Mouse (Mus musculus) stomach, postnatal 0 days (tissue): ENCODE data around the gene Tor1aip1. TPM values are rescaled to one million over a fixed set of nuclear protein-coding genes. Genes with fewer than 3 reads are reported as not detected.

Source experiments
- ATAC-seq: fragments of 200-750 bp; cut with Nextera tagmentation; 2 replicates; pipeline ENCODE4 v1.8.0; 2017; ENCODE audit not compliant: low FRiP score, low TSS enrichment
- DNase-seq: peaks from one replicate; pipeline ENCODE4 v3.0.0-alpha.2; 2016; ENCODE audit warnings: low spot score
- H3K27ac ChIP-seq: fragments of 300-500 bp; sonication (generic); replicated peaks from 2 replicates; pipeline ENCODE4 v1.5.1; 2014; ENCODE audit warnings: mild to moderate bottlenecking, control low read depth
- H3K27me3 ChIP-seq: fragments of 300-500 bp; sonication (generic); 2 replicates; pipeline ENCODE4 v1.6.1; 2014; ENCODE audit warnings: low read length; ENCODE audit not compliant: control insufficient read depth, insufficient read depth
- H3K36me3 ChIP-seq: fragments of 300-500 bp; sonication (generic); 2 replicates; pipeline ENCODE4 v1.6.1; 2014; ENCODE audit warnings: low read length, mixed read lengths; ENCODE audit not compliant: control insufficient read depth, insufficient read depth
- H3K4me1 ChIP-seq: fragments of 300-500 bp; sonication (generic); replicated peaks from 2 replicates; pipeline ENCODE4 v1.6.1; 2014; ENCODE audit warnings: antibody characterized with exemption; ENCODE audit not compliant: control insufficient read depth, insufficient read depth
- H3K4me2 ChIP-seq: fragments of 300-500 bp; sonication (generic); replicated peaks from 2 replicates; pipeline ENCODE4 v1.6.1; 2014; ENCODE audit warnings: low read depth, mild to moderate bottlenecking, control low read depth, moderate library complexity
- H3K4me3 ChIP-seq: fragments of 300-500 bp; sonication (generic); 2 replicates; pipeline ENCODE4 v1.5.1; 2014; ENCODE audit warnings: low read depth, low read length, control low read depth
- H3K9ac ChIP-seq: fragments of 300-500 bp; sonication (generic); 2 replicates; pipeline ENCODE4 v1.6.1; 2014; ENCODE audit warnings: mild to moderate bottlenecking, low read length, control low read depth, mixed read lengths
- H3K9me3 ChIP-seq: fragments of 300-500 bp; sonication (generic); 2 replicates; pipeline ENCODE4 v1.6.1; 2016; ENCODE audit warnings: low read length; ENCODE audit not compliant: control insufficient read depth
- CTCF ChIP-seq: IDR thresholded peaks from 2 replicates; pipeline ENCODE4 v1.5.1; 2016; ENCODE audit warnings: antibody characterized with exemption, low read depth, mild to moderate bottlenecking, moderate library complexity
- EP300 ChIP-seq: optimal IDR thresholded peaks from 2 replicates; pipeline ENCODE3; 2016; ENCODE audit warnings: antibody characterized with exemption
- WGBS: fragments of 180-500 bp; shearing (Covaris S2); extraction: QIAGEN DNeasy Blood & Tissue Kit; methylation state at CpG from one replicate; pipeline ENCODE4 v1.1.7; 2014; 5-methylcytosine and 5-hydroxymethylcytosine counted together
- polyA plus RNA-seq: library from polyadenylated mRNA; unstranded; fragments of >200 nt; fragmentation: Nextera tagmentation; extraction: Ambion mirVana; gene quantifications from 2 replicates; pipeline ENCODE4 v1.2.1, GENCODE M21; 2015

Gene Tor1aip1
- polyA plus RNA-seq, 1 experiment from 2014 or later = 38.6 TPM

GRCm38 (mm10) chr1:156028340-156028975 lies 7.8 kb downstream of the Tor1aip1 start:
- H3K9me3 ChIP-seq = no peaks in the 10 kb centered on the region
- no peak overlapping the region for H3K4me3 ChIP-seq
- no peak overlapping the region for H3K9ac ChIP-seq
- peaks cover 17% of the 10 kb centered on the region for H3K36me3 ChIP-seq
- no peaks in the 10 kb centered on the region for H3K27me3 ChIP-seq
- WGBS = 77% methylated on average over 4 of the region's 4 CpGs
- no peaks in the 10 kb centered on the region for H3K4me1 ChIP-seq
- H3K4me2 ChIP-seq = no peak overlapping the region
- ATAC-seq = no peak
- TF ChIP-seq CTCF (no peak), EP300 (no peak)
- no peak for DNase-seq
- H3K27ac ChIP-seq = no peak overlapping the region

- H3K9ac ChIP-seq = no peak overlapping the region
- H3K36me3 ChIP-seq = peaks cover 15% of the 10 kb centered on the region
- no peak overlapping the region for H3K27ac ChIP-seq
- no peak for ATAC-seq
- H3K27me3 ChIP-seq = no peaks in the 10 kb centered on the region
- TF ChIP-seq CTCF (no peak), EP300 (no peak)
- no peak overlapping the region for H3K4me3 ChIP-seq
- H3K9me3 ChIP-seq = no peaks in the 10 kb centered on the region
- no peak overlapping the region for H3K4me2 ChIP-seq
- WGBS = 86% methylated on average over 3 of the region's 3 CpGs
- DNase-seq = no peak
- H3K4me1 ChIP-seq = no peaks in the 10 kb centered on the region
These were observed 8.4 kb downstream of the Tor1aip1 start for GRCm38 (mm10) chr1:156027849-156028248.

DNA sequence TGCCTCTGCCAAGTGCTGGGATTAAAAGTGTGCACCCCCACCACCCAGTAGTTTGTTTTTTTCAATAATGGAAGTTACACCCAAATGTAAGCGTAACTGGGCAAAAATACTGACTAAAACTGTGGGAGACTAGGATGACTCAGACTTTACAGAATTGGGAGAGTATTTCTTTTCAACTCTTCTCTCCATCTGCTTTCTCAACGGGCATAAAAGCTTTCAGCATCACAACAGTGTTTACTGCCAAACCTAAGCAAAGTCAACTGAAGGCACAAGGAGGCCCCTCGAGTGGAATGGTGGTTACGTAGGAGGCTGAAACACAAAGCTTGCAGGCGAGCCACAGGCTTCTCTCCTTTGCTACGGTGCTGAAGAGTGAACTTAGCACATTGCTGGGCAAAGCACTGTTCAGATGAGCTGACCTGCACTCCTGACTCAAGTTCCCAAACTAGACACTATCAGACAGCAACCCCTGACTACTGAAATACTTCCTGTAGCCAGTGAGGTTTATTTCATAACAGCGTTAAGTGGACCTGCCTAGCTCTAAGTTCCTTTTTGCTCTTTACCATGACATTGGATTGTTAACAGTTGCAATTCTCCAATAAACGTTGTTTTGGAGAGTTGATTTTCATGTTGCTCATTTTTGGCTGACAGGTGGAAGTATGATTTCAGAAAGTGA lies 11.3 kb downstream of the Tor1aip1 start:
- TF ChIP-seq CTCF (no peak), EP300 (no peak)
- 73% methylated on average over 8 of the region's 8 CpGs for WGBS
- Histone ChIP-seq H3K27me3 (no peaks in the 10 kb centered on the region), H3K9me3 (no peaks in the 10 kb centered on the region), H3K4me2 (no peak overlapping the region), H3K9ac (no peak overlapping the region), H3K27ac (no peak overlapping the region), H3K4me1 (no peaks in the 10 kb centered on the region), H3K4me3 (no peak overlapping the region), H3K36me3 (peaks cover 8% of the 10 kb centered on the region)
- ATAC-seq = no peak
- DNase-seq = no peak

- H3K4me3 ChIP-seq = no peak overlapping the region
- no peaks in the 10 kb centered on the region for H3K4me1 ChIP-seq
- ATAC-seq = no peak
- no peaks in the 10 kb centered on the region for H3K9me3 ChIP-seq
- no peak for DNase-seq
- TF ChIP-seq EP300 (no peak), CTCF (no peak)
- no peak overlapping the region for H3K9ac ChIP-seq
- no peak overlapping the region for H3K27ac ChIP-seq
- no peak overlapping the region for H3K4me2 ChIP-seq
- 100% methylated on average over 1 of the region's 1 CpGs for WGBS
- H3K27me3 ChIP-seq = no peaks in the 10 kb centered on the region
- H3K36me3 ChIP-seq = peaks cover 6% of the 10 kb centered on the region
These were observed 15.9 kb downstream of the Tor1aip1 start for GRCm38 (mm10) chr1:156020402-156020801.

DNA sequence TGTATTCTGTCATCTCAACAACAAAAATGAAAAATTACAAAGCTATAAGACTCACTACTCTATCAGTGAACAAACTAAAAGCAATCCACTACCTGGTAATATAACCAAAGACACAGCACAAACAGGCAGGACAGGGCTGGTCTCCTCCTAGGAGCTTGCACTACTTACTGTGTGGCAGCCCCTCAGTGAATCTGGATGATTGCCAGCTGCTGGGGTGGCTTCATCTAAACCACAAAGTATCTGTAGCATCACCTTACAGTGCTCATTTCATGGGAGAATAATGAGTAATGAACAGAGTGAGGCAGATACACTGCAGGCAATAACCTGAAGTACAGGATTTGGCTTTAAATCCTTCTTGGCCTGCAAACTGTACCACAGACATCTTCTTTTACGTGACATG lies 16.5 kb downstream of the Tor1aip1 start:
- DNase-seq = no peak
- TF ChIP-seq EP300 (no peak), CTCF (no peak)
- H3K9ac ChIP-seq = no peak overlapping the region
- ATAC-seq = no peak
- H3K36me3 ChIP-seq = peaks cover 6% of the 10 kb centered on the region
- no peaks in the 10 kb centered on the region for H3K9me3 ChIP-seq
- no peak overlapping the region for H3K4me2 ChIP-seq
- H3K27me3 ChIP-seq = no peaks in the 10 kb centered on the region
- WGBS = 86% methylated on average over 1 of the region's 1 CpGs
- no peak overlapping the region for H3K27ac ChIP-seq
- H3K4me3 ChIP-seq = no peak overlapping the region
- H3K4me1 ChIP-seq = no peaks in the 10 kb centered on the region

- no peak for TF ChIP-seq CTCF
- TF ChIP-seq EP300 = no peak
- no peak overlapping the region for H3K9ac ChIP-seq
- H3K4me1 ChIP-seq = no peaks in the 10 kb centered on the region
- 92% methylated on average over 1 of the region's 1 CpGs for WGBS
- no peak for DNase-seq
- ATAC-seq = no peak
- no peaks in the 10 kb centered on the region for H3K9me3 ChIP-seq
- no peak overlapping the region for H3K4me3 ChIP-seq
- no peaks in the 10 kb centered on the region for H3K27me3 ChIP-seq
- no peak overlapping the region for H3K27ac ChIP-seq
- peaks cover 19% of the 10 kb centered on the region for H3K36me3 ChIP-seq
- H3K4me2 ChIP-seq = no peak overlapping the region
These were observed 27.3 kb downstream of the Tor1aip1 start for GRCm38 (mm10) chr1:156009003-156009402.
